Mouse (Mus musculus): ENCODE data around the gene Dnase2b.

Dnase2b gene

DNA sequence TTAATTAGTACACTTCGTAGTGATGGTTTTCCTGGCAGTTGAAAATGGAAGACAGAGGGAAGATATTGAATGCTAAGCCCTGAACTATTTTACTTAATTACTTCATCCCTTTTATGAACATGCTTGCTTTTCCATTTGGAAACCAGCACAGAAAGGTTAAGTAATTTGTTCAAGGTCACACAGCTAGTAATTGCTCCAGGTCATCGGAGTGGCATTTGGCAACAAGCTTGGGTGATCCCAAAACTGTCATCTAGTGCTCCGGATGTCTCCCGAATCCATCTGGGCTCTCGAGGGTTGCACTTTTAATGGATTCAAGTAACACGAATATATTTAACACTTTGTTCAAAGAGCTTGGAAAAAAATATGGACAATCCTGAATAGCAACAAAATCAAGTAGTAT lies 44.5 kb downstream of the Dnase2b start:
- no peak for DNase-seq (ENCODE audit: extremely low read depth, low read depth, low spot score)

DNA sequence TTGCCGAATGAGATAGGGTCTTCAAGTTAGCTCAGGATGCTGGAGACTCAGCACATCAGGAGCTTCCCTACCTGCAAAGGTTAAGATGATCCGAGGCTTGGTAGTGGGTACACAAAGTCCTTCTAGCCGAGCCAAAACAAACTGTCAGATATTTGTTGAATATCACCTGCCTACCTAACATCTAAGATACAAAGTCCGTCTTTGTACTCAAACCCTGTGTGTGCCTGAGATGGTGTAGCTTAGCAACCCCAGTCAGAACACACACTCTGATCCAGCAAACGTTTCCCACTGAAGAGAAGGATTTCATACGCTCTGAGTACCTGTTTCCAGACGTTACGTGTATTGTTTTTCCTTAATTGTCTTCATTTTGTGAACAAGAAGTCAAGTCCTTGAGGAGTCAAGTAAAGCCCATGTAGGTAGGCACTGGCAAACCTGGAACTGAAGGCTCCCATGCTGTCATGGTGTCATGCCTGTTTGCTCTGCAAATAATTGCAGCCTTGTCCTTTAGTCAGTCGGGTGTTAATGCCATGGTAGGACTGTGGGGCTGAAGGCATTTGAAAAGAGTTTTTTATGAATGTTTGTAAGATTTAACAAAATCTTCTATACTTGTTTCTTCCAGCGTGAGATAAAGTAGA lies 45.1 kb downstream of the Dnase2b start, which contains the start of gene Uox:
Gene Uox, plus strand, starts transcription at position 279 of the 635 bp plus-strand sequence.
- no peak for DNase-seq (ENCODE audit: extremely low read depth, low read depth, low spot score)

DNA sequence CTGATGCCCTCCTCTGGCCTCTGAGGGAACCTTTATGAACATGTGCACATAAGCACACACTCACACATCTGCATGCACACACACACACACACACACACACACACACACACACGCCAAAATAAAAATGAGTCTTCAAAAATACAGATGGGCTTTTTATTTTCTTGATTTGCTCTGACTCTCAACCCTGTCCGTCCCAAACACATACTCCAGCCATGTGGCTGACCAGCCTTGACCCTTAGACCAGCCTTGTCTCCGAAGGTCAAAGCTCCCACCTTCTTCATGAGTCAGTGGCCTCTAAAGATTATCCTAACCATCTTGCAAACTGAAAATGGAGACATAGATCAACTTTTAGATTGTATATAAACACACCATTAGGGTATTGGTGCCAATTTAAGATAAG lies 45.8 kb downstream of the Dnase2b start:
- no peak for DNase-seq (ENCODE audit: extremely low read depth, low read depth, low spot score)

DNA sequence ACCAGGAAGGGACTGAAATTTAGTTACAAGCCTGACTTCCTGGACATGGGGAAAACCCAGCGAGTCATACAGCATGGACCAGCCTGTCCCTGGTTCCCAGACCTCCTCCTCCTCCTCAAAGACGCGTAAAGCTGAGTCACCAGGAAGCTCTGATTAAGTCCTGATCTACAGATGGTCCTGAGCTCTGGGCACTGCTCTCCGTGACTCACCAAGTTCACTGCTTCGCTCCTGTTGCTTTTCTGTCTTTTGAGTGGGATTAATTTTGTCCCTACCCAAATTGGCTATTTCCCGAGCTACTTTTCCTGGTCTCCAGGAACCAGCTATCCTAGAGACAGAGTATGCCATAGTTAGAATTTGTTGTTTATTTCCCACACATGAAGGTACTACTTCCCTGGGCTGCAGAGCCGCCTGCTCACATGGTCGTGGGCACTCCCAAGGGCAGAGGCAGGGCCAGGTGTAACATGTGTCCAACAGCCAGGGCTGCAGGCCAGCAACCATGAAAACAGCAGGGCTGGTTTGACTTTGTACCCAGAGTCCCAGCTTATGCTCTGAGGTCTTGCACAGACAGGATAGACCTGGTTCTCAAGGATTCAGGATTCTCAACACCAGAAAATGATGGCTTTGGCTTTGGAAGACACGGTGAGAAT lies 47.4 kb downstream of the Dnase2b start:
- DNase-seq (ENCODE audit: extremely low read depth, low read depth, low spot score) = peak; percentile 7

DNA sequence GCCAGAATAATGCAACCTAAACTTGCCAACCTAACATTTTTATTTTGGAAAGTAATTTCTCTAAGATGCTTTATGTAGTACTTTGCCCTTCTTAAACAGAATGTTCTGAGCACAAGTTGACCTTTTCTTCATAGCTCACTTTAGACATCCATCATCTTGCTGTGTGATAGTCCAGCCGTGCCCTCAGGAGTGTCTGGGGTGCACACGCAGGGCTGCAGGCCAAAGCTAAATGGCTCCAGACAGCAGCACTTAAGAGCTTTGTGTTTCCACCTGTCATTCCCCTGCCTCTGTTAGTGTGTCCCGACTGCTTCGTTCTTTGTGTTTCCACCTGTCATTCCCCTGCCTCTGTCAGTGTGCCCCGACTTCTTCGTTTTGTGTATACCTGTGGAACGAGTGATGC lies 48.0 kb downstream of the Dnase2b start:
- DNase-seq (ENCODE audit: extremely low read depth, low read depth, low spot score) = no peak

DNA sequence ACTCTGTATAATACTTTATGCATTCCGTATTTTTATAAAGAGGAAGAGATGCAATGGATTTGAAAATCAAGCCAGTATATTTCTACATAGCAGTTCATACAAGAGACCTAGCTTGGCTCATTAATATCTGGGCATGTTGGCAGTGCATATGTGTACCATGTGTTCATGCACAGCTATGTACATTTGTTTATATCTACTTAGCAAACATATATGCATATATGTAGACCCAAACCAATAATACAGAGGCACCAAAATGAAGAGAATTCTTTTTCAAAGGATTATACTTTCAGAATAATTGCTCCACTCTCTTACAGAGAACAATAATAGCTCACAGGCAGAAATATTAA lies 50.4 kb downstream of the Dnase2b start:
- no peak for DNase-seq (ENCODE audit: extremely low read depth, low read depth, low spot score)

DNA sequence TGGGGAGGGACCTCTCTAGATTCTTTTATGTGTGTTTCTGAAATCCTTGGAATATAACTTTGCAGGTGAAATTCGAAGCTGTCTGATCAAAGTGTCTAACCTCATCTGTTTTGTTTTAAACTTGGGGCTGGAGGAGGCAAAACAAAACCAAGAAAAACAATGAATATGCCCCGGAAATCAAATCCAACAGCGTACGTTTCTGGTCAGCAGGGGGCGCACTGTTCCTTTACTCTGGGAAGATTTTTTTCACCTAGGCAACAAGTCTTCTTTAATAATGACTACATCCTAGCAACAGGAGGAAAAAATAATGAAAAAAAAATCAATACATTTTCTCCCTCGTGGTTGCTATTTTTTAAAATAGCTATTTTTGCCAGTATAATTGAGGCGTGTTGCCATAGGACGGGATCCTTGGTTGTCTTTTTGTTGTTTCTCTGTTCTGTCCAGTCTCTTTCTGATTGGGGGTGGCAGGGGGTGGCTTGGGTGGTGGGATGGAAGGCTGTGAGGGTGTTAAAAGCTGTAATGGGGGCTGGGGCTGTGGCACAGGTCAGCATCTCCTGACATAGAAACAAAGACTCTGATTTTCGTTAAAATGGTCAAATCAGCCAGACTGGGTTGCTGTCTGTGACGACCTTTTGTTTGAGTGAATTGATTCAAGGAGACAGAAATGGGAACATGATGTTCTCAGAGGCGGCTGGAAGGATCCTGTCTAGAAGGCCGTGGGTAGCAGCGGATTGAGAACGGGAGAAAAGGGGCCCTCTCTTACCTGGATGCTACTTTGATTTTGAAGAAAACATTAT lies 50.9 kb downstream of the Dnase2b start:
- no peak for DNase-seq (ENCODE audit: extremely low read depth, low read depth, low spot score)

DNA sequence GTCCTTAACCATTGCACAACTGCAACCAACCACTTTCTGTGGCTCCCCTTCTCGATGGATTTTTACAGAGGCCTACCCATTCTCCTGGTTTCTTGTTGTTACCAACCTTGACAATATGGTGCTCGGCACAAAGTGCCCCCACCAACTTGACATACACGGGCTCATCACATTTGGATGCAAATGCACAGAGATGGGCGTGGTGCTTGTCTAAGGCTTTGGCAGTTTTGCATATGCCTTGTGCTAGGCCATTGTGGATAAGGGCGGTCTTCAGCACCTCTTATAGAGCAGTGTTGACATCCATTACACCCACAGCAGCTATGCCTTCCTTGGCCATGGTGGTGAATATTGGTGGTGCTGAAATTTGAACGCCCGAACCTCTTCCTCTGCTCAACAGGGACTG lies 52.5 kb downstream of the Dnase2b start:
- no peak for DNase-seq (ENCODE audit: extremely low read depth, low read depth, low spot score)

DNA sequence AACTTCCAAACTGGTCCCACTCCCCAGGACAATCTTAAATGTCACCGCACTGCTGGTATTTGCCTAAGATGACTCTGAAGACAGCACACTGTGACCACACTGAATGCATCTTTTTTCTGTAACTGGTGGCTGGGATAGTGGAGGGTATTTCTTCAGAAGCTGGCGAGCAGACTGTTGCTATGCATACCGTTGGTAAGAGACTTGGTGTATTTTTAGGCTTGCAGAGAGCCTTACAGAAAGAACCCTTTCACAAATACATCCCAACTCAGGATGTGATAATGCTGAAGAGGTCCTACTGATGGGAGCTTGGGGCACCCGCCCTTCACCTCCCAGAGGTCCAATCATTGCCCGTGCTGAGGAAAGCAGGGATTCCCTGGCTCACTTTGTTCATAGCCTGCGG lies 57.9 kb downstream of the Dnase2b start:
- no peak for DNase-seq (ENCODE audit: extremely low read depth, low read depth, low spot score)

DNA sequence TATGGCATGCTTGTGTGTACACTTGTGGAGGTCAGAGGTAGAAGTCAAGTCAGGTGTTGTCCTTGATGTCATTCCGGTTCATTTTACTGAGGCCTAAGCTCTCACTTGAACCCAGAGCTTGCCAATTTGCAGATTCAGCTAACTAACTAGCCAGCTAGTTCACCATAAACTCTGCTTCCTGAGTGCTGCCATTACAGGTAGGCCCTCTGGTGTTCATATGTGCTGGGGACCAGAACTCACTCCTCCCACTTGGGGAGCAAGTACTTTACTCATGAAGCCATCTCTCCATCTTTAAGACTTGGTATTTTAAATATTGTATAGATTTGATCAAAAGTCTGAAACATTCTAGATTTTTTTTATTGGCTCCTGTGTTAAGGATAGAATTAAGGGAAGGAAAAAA lies 58.8 kb downstream of the Dnase2b start:
- DNase-seq (ENCODE audit: extremely low read depth, low read depth, low spot score) = no peak

DNA sequence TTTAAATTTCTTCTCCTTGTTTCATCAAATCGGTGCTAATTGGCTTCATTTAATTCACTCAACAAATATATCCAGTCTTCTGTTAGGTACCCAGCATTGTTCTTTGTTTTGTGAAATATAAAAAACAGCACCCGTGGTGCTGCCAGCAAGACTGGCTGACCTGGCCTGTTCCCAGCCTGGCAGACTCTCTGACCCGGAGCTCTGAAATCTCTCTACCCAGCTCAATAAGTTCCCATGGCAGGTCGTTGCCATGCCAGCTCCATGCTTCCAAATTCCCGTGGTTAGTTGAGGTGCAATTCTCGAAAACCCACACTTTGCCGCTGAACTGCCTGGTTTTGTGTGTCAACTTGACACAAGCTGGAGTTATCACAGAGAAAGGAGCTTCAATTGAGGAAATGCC lies 60.6 kb downstream of the Dnase2b start:
- DNase-seq (ENCODE audit: extremely low read depth, low read depth, low spot score) = no peak

DNA sequence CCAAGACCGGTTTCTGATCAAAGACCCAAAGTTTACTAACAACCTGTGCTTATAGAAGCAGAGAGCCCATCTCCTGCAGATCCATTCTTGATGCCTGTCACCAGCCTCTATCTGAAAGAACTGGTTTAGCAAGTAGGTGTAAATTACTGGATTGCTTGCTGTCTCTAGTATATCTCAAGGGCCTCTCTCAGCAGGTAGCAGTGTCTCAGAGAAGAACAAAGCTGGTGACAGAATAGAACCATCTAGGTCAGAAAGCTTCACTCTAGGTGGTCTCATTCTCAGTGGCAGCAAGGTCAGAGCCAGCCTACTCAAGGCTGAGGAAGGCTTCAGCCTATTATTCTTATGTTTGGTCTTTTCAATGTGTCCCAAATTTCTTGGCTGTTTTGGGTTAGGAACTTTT lies 71.8 kb downstream of the Dnase2b start:
- DNase-seq (ENCODE audit: extremely low read depth, low read depth, low spot score) = no peak

DNA sequence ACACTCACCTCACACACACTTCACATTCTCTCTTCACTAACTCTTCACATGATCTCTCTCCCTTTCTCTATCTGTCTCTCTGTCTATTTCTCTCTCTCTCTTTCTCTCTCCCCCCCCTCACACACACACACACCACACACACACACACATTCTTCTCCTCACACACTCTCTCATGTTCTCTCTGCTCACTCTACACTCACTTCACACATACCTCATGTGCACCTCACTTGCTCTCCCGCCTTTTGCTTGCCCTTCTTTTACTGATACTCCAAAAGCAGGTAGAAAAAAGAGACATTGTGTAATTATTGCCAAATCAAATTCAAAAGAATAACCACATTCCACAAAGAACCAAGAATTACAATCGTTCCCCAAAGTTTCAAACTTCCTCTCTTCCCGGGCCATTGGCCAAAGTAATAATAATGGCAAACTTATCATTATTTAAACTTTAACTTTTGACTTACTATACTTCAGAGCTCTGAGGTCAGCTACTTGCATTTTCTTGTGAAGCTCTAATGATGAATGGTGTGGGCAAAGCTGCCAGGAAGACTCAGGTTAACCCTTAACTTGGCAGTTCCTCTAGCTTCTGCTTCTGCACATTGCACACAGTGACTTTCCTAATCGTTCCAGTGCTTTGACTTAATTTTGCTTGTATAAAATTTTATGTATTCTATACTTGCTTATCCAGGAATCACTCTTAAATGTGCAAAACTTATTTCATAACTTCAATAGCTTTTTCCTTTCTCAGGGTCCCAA lies 74.7 kb downstream of the Dnase2b start:
- DNase-seq (ENCODE audit: extremely low read depth, low read depth, low spot score) = no peak

DNA sequence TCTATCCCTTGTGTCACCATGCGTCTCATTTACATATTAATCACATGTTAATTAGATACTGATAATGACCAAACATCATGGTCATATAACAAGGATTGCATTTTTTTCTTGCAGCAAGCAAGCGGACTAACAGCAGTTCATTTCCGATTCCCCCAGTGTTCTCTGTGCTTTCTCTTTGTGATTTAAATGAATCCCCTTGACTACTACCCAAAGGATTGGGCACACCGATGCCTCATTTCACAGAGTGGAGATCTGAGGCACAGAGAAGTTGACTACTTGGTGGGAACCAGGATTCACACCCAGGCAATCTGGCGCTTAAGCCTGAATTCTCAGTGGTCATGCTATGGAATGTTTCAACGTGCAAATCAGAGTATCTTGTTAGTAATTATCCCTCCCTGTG lies 80.4 kb downstream of the Dnase2b start:
- DNase-seq (ENCODE audit: extremely low read depth, low read depth, low spot score) = no peak
